Mouse (Mus musculus): ENCODE measurements around the gene Psmb5.

Gene Psmb5

GRCm38 (mm10) chr14:54583681-54584338 lies 34.0 kb downstream of the Psmb5 start:
- DNase-seq: peak; percentile 33

GRCm38 (mm10) chr14:54582536-54582935 lies 35.3 kb downstream of the Psmb5 start:
- DNase-seq: no peak

- DNase-seq: no peak
Observed at GRCm38 (mm10) chr14:54579638-54580037, 38.2 kb downstream of the Psmb5 start.

- DNase-seq: no peak
Observed at GRCm38 (mm10) chr14:54578063-54578462, 39.8 kb downstream of the Psmb5 start.

GRCm38 (mm10) chr14:54577089-54577982 lies 40.5 kb downstream of the Psmb5 start, which contains the start of gene Ajuba:
TSS of gene Ajuba (minus strand) at chr14:54577558.
- DNase-seq: peak; percentile 73

GRCm38 (mm10) chr14:54576241-54577088 lies 41.4 kb downstream of the Psmb5 start:
- no peak for DNase-seq

GRCm38 (mm10) chr14:54575631-54576030 lies 42.2 kb downstream of the Psmb5 start:
- DNase-seq: no peak

GRCm38 (mm10) chr14:54575031-54575430 lies 42.8 kb downstream of the Psmb5 start:
- DNase-seq: no peak

- DNase-seq: no peak
Observed at GRCm38 (mm10) chr14:54574253-54574652, 43.6 kb downstream of the Psmb5 start.

GRCm38 (mm10) chr14:54572790-54573736 lies 44.8 kb downstream of the Psmb5 start:
- no peak for DNase-seq

- no peak for DNase-seq
Observed at GRCm38 (mm10) chr14:54572122-54572521, 45.7 kb downstream of the Psmb5 start.

GRCm38 (mm10) chr14:54569451-54570392 lies 48.1 kb downstream of the Psmb5 start:
- no peak for DNase-seq

- DNase-seq: peak; percentile 59
Observed at GRCm38 (mm10) chr14:54568694-54569414, 49.0 kb downstream of the Psmb5 start.

Measured in layer of hippocampus, adult 9-11 months (tissue).